ENCODE assay signal across 8 mouse cellular contexts in genomic region chr5:137045402-137046323, GRCm38 (mm10). TPM values are rescaled to one million over a fixed set of nuclear protein-coding genes. Genes with fewer than 3 reads are reported as not detected.
DNase-seq lines count a peak whose midpoint lies in the region; ATAC-seq lines count a peak whose summit lies in the region.

Gene Ap1s1 (minus strand): TSS chr5:137046135.

- H3K9me3 ChIP-seq in hindbrain, embryonic 16.5 days (ENCODE audit: control insufficient read depth, low read length) = no peaks in the 10 kb centered on the region

- H3K27ac ChIP-seq in hindbrain, embryonic 16.5 days (ENCODE audit: low read depth, low read length) = peak within 1 kb of the TSS; percentile 75
- peak within 1 kb of the TSS; percentile 66 for H3K27ac ChIP-seq in macrophage

- peaks cover 16% of the 10 kb centered on the region for H3K79me2 ChIP-seq in macrophage (ENCODE audit: inconsistent target)

- H3K4me2 ChIP-seq in hindbrain, embryonic 16.5 days (ENCODE audit: low read length) = peak within 1 kb of the TSS; percentile 92

- peaks cover 8% of the 10 kb centered on the region for H3K36me3 ChIP-seq in hindbrain, embryonic 16.5 days (ENCODE audit: control insufficient read depth, insufficient read depth, low read length)
- H3K36me3 ChIP-seq in macrophage (ENCODE audit: inconsistent target) = peaks cover 27% of the 10 kb centered on the region

- H3K4me1 ChIP-seq in hindbrain, embryonic 16.5 days (ENCODE audit: control insufficient read depth, insufficient read depth, low read depth, low read length) = peaks cover 10% of the 10 kb centered on the region

- no peaks in the 10 kb centered on the region for H3K27me3 ChIP-seq in hindbrain, embryonic 16.5 days (replicated peaks; ENCODE audit: control insufficient read depth, insufficient read depth, low read length)

- peak within 1 kb of the TSS; percentile 94 for H3K9ac ChIP-seq in hindbrain, embryonic 16.5 days (ENCODE audit: low read depth, low read length)

- peak; percentile 94 for ATAC-seq in hindbrain, embryonic 16.5 days

- peak within 1 kb of the TSS; percentile 83 for H3K4me3 ChIP-seq in hindbrain, embryonic 16.5 days (ENCODE audit: low read length)
- peak within 1 kb of the TSS; percentile 95 for H3K4me3 ChIP-seq in macrophage (ENCODE audit: inconsistent target)

- WGBS in hindbrain, embryonic 16.5 days = 0% methylated on average over 46 of the region's 48 CpGs
- under 1% methylated on average over 48 of the region's 48 CpGs for WGBS in macrophage (ENCODE audit: missing documents)

- DNase-seq in WW6 (ENCODE audit: low read depth, low spot score) = peak; percentile 99
- peak; percentile 97 to 99 for DNase-seq in cerebellum, postnatal 4 days (ENCODE audit: low spot score in 2 of 2)
- peak; percentile 95 for DNase-seq in gastrocnemius, adult 18-20 months (ENCODE audit: low spot score)
- DNase-seq in left cerebral cortex, adult 18-20 months (ENCODE audit: low spot score in 2 of 2) = peak; percentile 99
- peak; percentile 99 for DNase-seq in right cerebral cortex, adult 18-20 months
- peak; percentile 92 for DNase-seq in urinary bladder, postnatal 10 days (ENCODE audit: low spot score)

RNA-seq across cellular contexts. Expression of gene Ap1s1, which starts in this region (rescaled TPM):
- 10 to 100 TPM; 14.0 to 17.1 TPM for total RNA-seq in gastrocnemius, adult 18-20 months (2021)
- polyA plus RNA-seq in hindbrain, embryonic 16.5 days (2015; fragmentation: Nextera tagmentation; extraction: Ambion mirVana) = 242 and 260 TPM in 2 replicates
- total RNA-seq in left cerebral cortex, adult 18-20 months (2021) = 100 to 1,000 TPM; 391 to 401 TPM
- 10 to 100 TPM in 23 of 26 experiments, 1 to 10 TPM in 3; 6.2 to 49.3 (median 23.6) TPM for total RNA-seq in macrophage (2018; cell fraction: chromatin; rRNA removed)
- total RNA-seq in macrophage (2018; cell fraction: cytosol; rRNA removed) = 100 to 1,000 TPM in 6 of 26 experiments, 10 to 100 TPM in 20; 72.4 to 109 (median 91.0) TPM
- total RNA-seq in macrophage (2018; cell fraction: nucleus; rRNA removed) = 10 to 100 TPM; 14.8 to 81.5 (median 43.1) TPM
- 120 to 219 TPM (median 131 TPM) in 3 replicates for polyA plus RNA-seq in macrophage (2018)

Comparison
In these comparisons a context has a peak if more than half of its experiments do, and no peak if none do; other contexts are left out.
1. Peak in every context shown above with its lines: DNase-seq, ATAC-seq, H3K4me3 ChIP-seq and H3K27ac ChIP-seq.
2. RNA of gene Ap1s1 (total RNA-seq): 391 to 401 TPM in left cerebral cortex, adult 18-20 months; 14.0 to 17.1 TPM in gastrocnemius, adult 18-20 months; every median in the first group is over 10 times any median in the second.